Mouse (Mus musculus) heart, embryonic 15.5 days (tissue): ENCODE measurements around the gene Hira. TPM values are rescaled to one million over a fixed set of nuclear protein-coding genes. Genes with fewer than 3 reads are reported as not detected.

Source experiments
- polyA plus RNA-seq: library from polyadenylated mRNA; unstranded; fragments of >200 nt; fragmentation: Nextera tagmentation; extraction: Ambion mirVana; gene quantifications from 2 replicates; pipeline ENCODE4 v1.2.1, GENCODE M21; 2015

The Hira gene
- polyA plus RNA-seq, 1 experiment from 2014 or later: 9.5 TPM

Other genes with a start within 250 kb of the Hira start
- 8.1 and 14.8 TPM in 2 replicates for gene Sept5, start 247.1 kb upstream of the Hira start, polyA plus RNA-seq
- gene Cldn5, start 100.2 kb upstream of the Hira start, polyA plus RNA-seq: 25.6 and 32.8 TPM in 2 replicates
- gene Ufd1, start 65.3 kb upstream of the Hira start, polyA plus RNA-seq: 62.2 and 69.6 TPM in 2 replicates
- gene Cdc45, start 65.0 kb upstream of the Hira start, polyA plus RNA-seq: 27.9 and 37.6 TPM in 2 replicates
- gene 2510002D24Rik, start 40.5 kb upstream of the Hira start, polyA plus RNA-seq: 32.0 and 36.3 TPM in 2 replicates
- gene Gm28539, start 40.5 kb upstream of the Hira start, polyA plus RNA-seq: not detected in 2 replicates
- gene Mrpl40, start 175 bp upstream of the Hira start, polyA plus RNA-seq: 84.6 and 89.3 TPM in 2 replicates